Comparison of ENCODE assay signal across 25 mouse cellular contexts in genomic region chr13:47695877-47696276, GRCm38 (mm10).
DNase-seq lines count a peak whose midpoint lies in the region; ATAC-seq and TF ChIP-seq lines count a peak whose summit lies in the region.
"Had no signal": no experiment of that assay in that cellular context is flagged by ENCODE, and none has a peak within 500 bp of the region (broad histone marks: within the 10 kb centered on the region; RNA-seq: fewer than 3 reads in every experiment).

No protein-coding gene starts in this region.

- peak; percentile 35; the same call in 1 of the 2 replicates for TF ChIP-seq CTCF in hindbrain, postnatal 0 days (IDR thresholded peaks at IDR 0.05; ENCODE audit: low read depth)
- TF ChIP-seq CTCF in layer of hippocampus, adult 2 months (conservative IDR thresholded peaks at IDR 0.05): peak; percentile 49
- TF ChIP-seq CTCF in cortical plate, adult 2 months (IDR thresholded peaks at IDR 0.05; ENCODE audit: extremely low read depth, insufficient read depth, low read length): 0 out of 2 replicates have a peak, but pooled peaks have one; percentile 12

- H3K9ac ChIP-seq in hindbrain, postnatal 0 days (replicated peaks; ENCODE audit: low read length): no peak overlapping the region
- H3K9ac ChIP-seq in hindbrain, embryonic 14.5 days: no peak overlapping the region
- H3K9ac ChIP-seq: embryonic facial prominence, embryonic 13.5 days; forebrain, embryonic 15.5 days; hindbrain, embryonic 12.5 days; liver, embryonic 12.5 days; liver, postnatal 0 days; midbrain, embryonic 12.5 days had no signal

- no peaks in the 10 kb centered on the region for H3K27me3 ChIP-seq in hindbrain, postnatal 0 days (ENCODE audit: insufficient read depth, low read length)
- no peaks in the 10 kb centered on the region for H3K27me3 ChIP-seq in hindbrain, embryonic 14.5 days (ENCODE audit: control insufficient read depth, insufficient read depth, low read length)
- H3K27me3 ChIP-seq: embryonic facial prominence, embryonic 13.5 days; forebrain, embryonic 15.5 days; hindbrain, embryonic 12.5 days; liver, embryonic 12.5 days; midbrain, embryonic 12.5 days had no signal

- no peak for TF ChIP-seq POLR2A in cortical plate, adult 2 months (IDR thresholded peaks at IDR 0.05; ENCODE audit: extremely low read depth, insufficient read depth, low read length)

- DNase-seq in hindbrain, postnatal 0 days (ENCODE audit: low spot score): no peak
- no peak for DNase-seq in hindbrain, embryonic 14.5 days (ENCODE audit: low spot score)
- no peak for DNase-seq in layer of hippocampus, adult 2 months (ENCODE audit: low spot score in 2 of 2)
- no peak for DNase-seq in layer of hippocampus, postnatal 36 days
- DNase-seq in lung, postnatal 10 days: peak; percentile 28
- no peak for DNase-seq in adrenal gland, postnatal 25 days
- DNase-seq: adrenal gland, adult 2 months; B cell, adult 2 months; cerebellum, adult 2 months; cerebellum, postnatal 25 days; gastrocnemius, postnatal 25 days; heart, postnatal 36 days; kidney, adult 8-10 months; kidney, postnatal 25 days; left cerebral cortex, postnatal 4 days; liver, postnatal 0 days; thymus, postnatal 4 days had no signal

- no peak overlapping the region for H3K27ac ChIP-seq in hindbrain, postnatal 0 days
- H3K27ac ChIP-seq in hindbrain, embryonic 14.5 days: no peak overlapping the region
- H3K27ac ChIP-seq in layer of hippocampus, adult 2 months: no peak overlapping the region
- no peak overlapping the region for H3K27ac ChIP-seq in cortical plate, adult 2 months (ENCODE audit: insufficient read depth, low read length)
- H3K27ac ChIP-seq: embryonic facial prominence, embryonic 13.5 days; forebrain, embryonic 10.5 days; forebrain, embryonic 15.5 days; hindbrain, embryonic 12.5 days; liver, embryonic 12.5 days; midbrain, embryonic 12.5 days had no signal

- H3K36me3 ChIP-seq in hindbrain, postnatal 0 days (ENCODE audit: insufficient read depth, low read length): no peaks in the 10 kb centered on the region
- no peaks in the 10 kb centered on the region for H3K36me3 ChIP-seq in hindbrain, embryonic 14.5 days (replicated peaks; ENCODE audit: control insufficient read depth, insufficient read depth)
- H3K36me3 ChIP-seq: embryonic facial prominence, embryonic 13.5 days; forebrain, embryonic 10.5 days; forebrain, embryonic 15.5 days; hindbrain, embryonic 12.5 days; liver, embryonic 12.5 days; midbrain, embryonic 12.5 days had no signal

- ATAC-seq in hindbrain, postnatal 0 days: no peak
- ATAC-seq in hindbrain, embryonic 14.5 days (ENCODE audit: low FRiP score): no peak
- ATAC-seq: activated CD4-positive, CD25-positive, alpha-beta regulatory T cell, adult 4 months; forebrain, embryonic 15.5 days; liver, embryonic 12.5 days; liver, postnatal 0 days had no signal

- no peaks in the 10 kb centered on the region for H3K4me1 ChIP-seq in hindbrain, postnatal 0 days (ENCODE audit: insufficient read depth, low read length)
- no peaks in the 10 kb centered on the region for H3K4me1 ChIP-seq in hindbrain, embryonic 14.5 days (replicated peaks; ENCODE audit: control insufficient read depth, insufficient read depth, low read length)
- H3K4me1 ChIP-seq in cortical plate, adult 2 months (ENCODE audit: control insufficient read depth, insufficient read depth, low read length): no peaks in the 10 kb centered on the region; the same call in 1 of the 2 replicates
- H3K4me1 ChIP-seq: forebrain, embryonic 10.5 days; forebrain, embryonic 15.5 days; hindbrain, embryonic 12.5 days; liver, embryonic 12.5 days; midbrain, embryonic 12.5 days had no signal

- no peak overlapping the region for H3K4me3 ChIP-seq in hindbrain, postnatal 0 days (ENCODE audit: low read length)
- H3K4me3 ChIP-seq in hindbrain, embryonic 14.5 days (replicated peaks; ENCODE audit: low read length): no peak overlapping the region
- no peak overlapping the region for H3K4me3 ChIP-seq in layer of hippocampus, adult 2 months
- no peak overlapping the region for H3K4me3 ChIP-seq in cortical plate, adult 2 months (ENCODE audit: insufficient read depth, low read length)
- H3K4me3 ChIP-seq: embryonic facial prominence, embryonic 13.5 days; forebrain, embryonic 10.5 days; forebrain, embryonic 15.5 days; hindbrain, embryonic 12.5 days; liver, embryonic 12.5 days; midbrain, embryonic 12.5 days had no signal

- no peak overlapping the region for H3K4me2 ChIP-seq in hindbrain, postnatal 0 days (ENCODE audit: low read depth, low read length)
- no peak overlapping the region for H3K4me2 ChIP-seq in hindbrain, embryonic 14.5 days (replicated peaks)
- H3K4me2 ChIP-seq: embryonic facial prominence, embryonic 13.5 days; forebrain, embryonic 15.5 days; hindbrain, embryonic 12.5 days; liver, embryonic 12.5 days; midbrain, embryonic 12.5 days had no signal

- WGBS in hindbrain, postnatal 0 days: 84% methylated on average over 2 of the region's 2 CpGs
- WGBS in hindbrain, embryonic 14.5 days: 91% methylated on average over 2 of the region's 2 CpGs

- no peaks in the 10 kb centered on the region for H3K9me3 ChIP-seq in hindbrain, postnatal 0 days (ENCODE audit: low read length)
- no peaks in the 10 kb centered on the region for H3K9me3 ChIP-seq in hindbrain, embryonic 14.5 days (ENCODE audit: control insufficient read depth, low read length)
- H3K9me3 ChIP-seq: embryonic facial prominence, embryonic 13.5 days; forebrain, embryonic 10.5 days; forebrain, embryonic 15.5 days; hindbrain, embryonic 12.5 days; liver, embryonic 12.5 days; midbrain, embryonic 12.5 days had no signal
